In genomic region chr2:164787032-164787431, GRCm38 (mm10) we compare ENCODE assay signal across 9 mouse cellular contexts. TPM values are rescaled to one million over a fixed set of nuclear protein-coding genes. Genes with fewer than 3 reads are reported as not detected.
DNase-seq lines count a peak whose midpoint lies in the region; ATAC-seq and TF ChIP-seq lines count a peak whose summit lies in the region.
"Had no signal": no experiment of that assay in that cellular context is flagged by ENCODE, and none has a peak within 500 bp of the region (broad histone marks: within the 10 kb centered on the region; RNA-seq: fewer than 3 reads in every experiment).

No protein-coding gene starts in this region.

- no peak overlapping the region for H3K27ac ChIP-seq in kidney, embryonic 16.5 days (ENCODE audit: low read length)
- no peak overlapping the region for H3K27ac ChIP-seq in forebrain, embryonic 12.5 days
- H3K27ac ChIP-seq in intestine, postnatal 0 days (ENCODE audit: low read depth, low read length), result 0 out of 2 replicates have a peak overlapping the region, but pooled peaks have one; percentile 89

- no peaks in the 10 kb centered on the region for H3K27me3 ChIP-seq in kidney, embryonic 16.5 days (ENCODE audit: insufficient read depth, low read length)
- H3K27me3 ChIP-seq in forebrain, embryonic 12.5 days, result peaks cover 7% of the 10 kb centered on the region
- no peaks in the 10 kb centered on the region for H3K27me3 ChIP-seq in intestine, postnatal 0 days (replicated peaks; ENCODE audit: control insufficient read depth, insufficient read depth, low read length)
- no peaks in the 10 kb centered on the region for H3K27me3 ChIP-seq in myocyte (ENCODE audit: control insufficient read depth, insufficient read depth, insufficient read length)

- peak overlapping the region; percentile 69 for H3K4me3 ChIP-seq in kidney, embryonic 16.5 days (ENCODE audit: low read length)
- 0 out of 2 replicates have a peak overlapping the region, but pooled peaks have one; percentile 67 for H3K4me3 ChIP-seq in forebrain, embryonic 12.5 days (replicated peaks)
- H3K4me3 ChIP-seq in intestine, postnatal 0 days (ENCODE audit: low read depth, low read length), result peak overlapping the region; percentile 59
- H3K4me3 ChIP-seq in myocyte, result peak overlapping the region; percentile 46

- ATAC-seq in kidney, embryonic 16.5 days (ENCODE audit: low FRiP score, low TSS enrichment), result no peak
- ATAC-seq in forebrain, embryonic 12.5 days (ENCODE audit: low FRiP score), result no peak
- ATAC-seq in intestine, postnatal 0 days, result no peak
- ATAC-seq in CD4-positive, CD25-positive, alpha-beta regulatory T cell, adult 4 months, result no peak

- 85% methylated on average over 3 of the region's 3 CpGs for WGBS in kidney, embryonic 16.5 days
- WGBS in forebrain, embryonic 12.5 days, result 87% methylated on average over 3 of the region's 3 CpGs
- WGBS in intestine, postnatal 0 days, result 84% methylated on average over 3 of the region's 3 CpGs

- no peak for DNase-seq in kidney, postnatal 14 days
- DNase-seq in thymus, postnatal 10 days (ENCODE audit: low spot score in 2 of 2), result no peak
- no peak for DNase-seq in spleen, postnatal 10 days (ENCODE audit: low spot score in 2 of 2)
- DNase-seq: cerebellum, postnatal 10 days had no signal

- peak overlapping the region; percentile 85 for H3K9ac ChIP-seq in kidney, embryonic 16.5 days (replicated peaks; ENCODE audit: low read length)
- H3K9ac ChIP-seq in forebrain, embryonic 12.5 days, result no peak overlapping the region
- no peak overlapping the region for H3K9ac ChIP-seq in intestine, postnatal 0 days (ENCODE audit: low read depth, low read length)

- TF ChIP-seq CTCF in intestine, postnatal 0 days (IDR thresholded peaks at IDR 0.05; ENCODE audit: low read depth), result no peak

- H3K9me3 ChIP-seq in kidney, embryonic 16.5 days (ENCODE audit: low read length), result no peaks in the 10 kb centered on the region
- no peaks in the 10 kb centered on the region for H3K9me3 ChIP-seq in forebrain, embryonic 12.5 days
- no peaks in the 10 kb centered on the region for H3K9me3 ChIP-seq in intestine, postnatal 0 days (ENCODE audit: control insufficient read depth)

- peaks cover 12% of the 10 kb centered on the region; the same call in 1 of the 2 replicates for H3K36me3 ChIP-seq in kidney, embryonic 16.5 days (ENCODE audit: insufficient read depth, low read length)
- H3K36me3 ChIP-seq in forebrain, embryonic 12.5 days (replicated peaks), result peaks cover 23% of the 10 kb centered on the region
- H3K36me3 ChIP-seq in intestine, postnatal 0 days (ENCODE audit: control insufficient read depth, insufficient read depth), result peaks cover 23% of the 10 kb centered on the region
- H3K36me3 ChIP-seq in myocyte (ENCODE audit: control insufficient read depth, insufficient read depth), result peaks cover 10% of the 10 kb centered on the region

- no peak for TF ChIP-seq POLR2A in myocyte (IDR thresholded peaks at IDR 0.05; ENCODE audit: insufficient read length, low read depth)

- no peak overlapping the region for H3ac ChIP-seq in myocyte (ENCODE audit: control insufficient read depth, insufficient read length)

- no peaks in the 10 kb centered on the region for H3K79me2 ChIP-seq in myocyte (ENCODE audit: control insufficient read depth, insufficient read depth)

- peak overlapping the region; percentile 88 for H3K4me2 ChIP-seq in kidney, embryonic 16.5 days (replicated peaks; ENCODE audit: low read depth, low read length)
- peak overlapping the region; percentile 91 for H3K4me2 ChIP-seq in forebrain, embryonic 12.5 days
- peak overlapping the region; percentile 91 for H3K4me2 ChIP-seq in intestine, postnatal 0 days (replicated peaks; ENCODE audit: low read depth)
- H3K4me2 ChIP-seq in myocyte (ENCODE audit: low read depth), result peak overlapping the region; percentile 98

- H3K4me1 ChIP-seq in kidney, embryonic 16.5 days (ENCODE audit: insufficient read depth, low read length), result peaks cover 25% of the 10 kb centered on the region
- H3K4me1 ChIP-seq in forebrain, embryonic 12.5 days, result peaks cover 20% of the 10 kb centered on the region
- 0 out of 2 replicates have a peak, but pooled peaks cover 6% of the 10 kb centered on the region for H3K4me1 ChIP-seq in intestine, postnatal 0 days (replicated peaks; ENCODE audit: control insufficient read depth, insufficient read depth, low read length)

TF ChIP-seq in myocyte, 11 proteins besides CTCF, POLR2A, EP300 and RAD21:
- no peak for TF ChIP-seq SRF (IDR thresholded peaks at IDR 0.05; ENCODE audit: control insufficient read depth, insufficient read length, low read depth)
- no peak for TF ChIP-seq USF1 (IDR thresholded peaks at IDR 0.05; ENCODE audit: low read depth)
- no peak for TF ChIP-seq TCF12 (IDR thresholded peaks at IDR 0.05; ENCODE audit: insufficient read depth, poor library complexity, severe bottlenecking)
TF ChIP-seq in myocyte: peak in this region for 0.

RNA-seq across cellular contexts. Expression of gene Snx21, which starts 1.4 kb away (rescaled TPM):
- 22.7 and 25.2 TPM in 2 replicates for polyA plus RNA-seq in kidney, embryonic 16.5 days (2015; fragmentation: Nextera tagmentation; extraction: Ambion mirVana)
- polyA plus RNA-seq in forebrain, embryonic 12.5 days (2016; fragmentation: Nextera tagmentation; extraction: Ambion mirVana), result 11.5 and 13.0 TPM in 2 replicates
- polyA plus RNA-seq in intestine, postnatal 0 days (2015; fragmentation: Nextera tagmentation; extraction: Ambion mirVana), result 12.5 and 13.0 TPM in 2 replicates
- 29.5 TPM for polyA plus RNA-seq in myocyte (2012; fragmentation: generic; extraction: Trizol)
- 1 to 10 TPM; 4.9 to 7.7 TPM for polyA plus RNA-seq in CD4-positive, CD25-positive, alpha-beta regulatory T cell, adult 4 months (2017; shearing (Covaris generic))

RNA-seq across cellular contexts. Expression of gene Tnnc2, which starts 7.3 kb away (rescaled TPM):
- polyA plus RNA-seq in kidney, embryonic 16.5 days (2015; fragmentation: Nextera tagmentation; extraction: Ambion mirVana), result 21.0 and 22.3 TPM in 2 replicates
- polyA plus RNA-seq in forebrain, embryonic 12.5 days (2016; fragmentation: Nextera tagmentation; extraction: Ambion mirVana), result 1.3 TPM in 1 of 2 replicates, not detected in the other
- polyA plus RNA-seq in intestine, postnatal 0 days (2015; fragmentation: Nextera tagmentation; extraction: Ambion mirVana), result 0.51 and 0.73 TPM in 2 replicates
- 3,985 TPM for polyA plus RNA-seq in myocyte (2012; fragmentation: generic; extraction: Trizol)
- polyA plus RNA-seq in CD4-positive, CD25-positive, alpha-beta regulatory T cell, adult 4 months (2017; shearing (Covaris generic)), result not detected

RNA-seq across cellular contexts. Expression of gene Ube2c, which starts 17.3 kb away (rescaled TPM):
- polyA plus RNA-seq in kidney, embryonic 16.5 days (2015; fragmentation: Nextera tagmentation; extraction: Ambion mirVana), result 449 and 509 TPM in 2 replicates
- 601 and 611 TPM in 2 replicates for polyA plus RNA-seq in forebrain, embryonic 12.5 days (2016; fragmentation: Nextera tagmentation; extraction: Ambion mirVana)
- polyA plus RNA-seq in intestine, postnatal 0 days (2015; fragmentation: Nextera tagmentation; extraction: Ambion mirVana), result 118 and 121 TPM in 2 replicates
- polyA plus RNA-seq in myocyte (2012; fragmentation: generic; extraction: Trizol), result 103 TPM
- polyA plus RNA-seq in CD4-positive, CD25-positive, alpha-beta regulatory T cell, adult 4 months (2017; shearing (Covaris generic)), result 10 to 100 TPM in 1 of 2 experiments, 1 to 10 TPM in 1; 7.7 to 11.4 TPM

RNA-seq across cellular contexts. Expression of gene Acot8, which starts 17.6 kb away (rescaled TPM):
- polyA plus RNA-seq in kidney, embryonic 16.5 days (2015; fragmentation: Nextera tagmentation; extraction: Ambion mirVana), result 27.3 and 30.8 TPM in 2 replicates
- 13.2 and 13.7 TPM in 2 replicates for polyA plus RNA-seq in forebrain, embryonic 12.5 days (2016; fragmentation: Nextera tagmentation; extraction: Ambion mirVana)
- polyA plus RNA-seq in intestine, postnatal 0 days (2015; fragmentation: Nextera tagmentation; extraction: Ambion mirVana), result 52.5 and 54.4 TPM in 2 replicates
- polyA plus RNA-seq in myocyte (2012; fragmentation: generic; extraction: Trizol), result 24.5 TPM
- 10 to 100 TPM; 32.5 to 42.2 TPM for polyA plus RNA-seq in CD4-positive, CD25-positive, alpha-beta regulatory T cell, adult 4 months (2017; shearing (Covaris generic))

RNA-seq across cellular contexts. Expression of gene Zswim3, which starts 17.9 kb away (rescaled TPM):
- 10.6 and 11.9 TPM in 2 replicates for polyA plus RNA-seq in kidney, embryonic 16.5 days (2015; fragmentation: Nextera tagmentation; extraction: Ambion mirVana)
- 10.2 and 10.7 TPM in 2 replicates for polyA plus RNA-seq in forebrain, embryonic 12.5 days (2016; fragmentation: Nextera tagmentation; extraction: Ambion mirVana)
- polyA plus RNA-seq in intestine, postnatal 0 days (2015; fragmentation: Nextera tagmentation; extraction: Ambion mirVana), result 3.7 and 4.2 TPM in 2 replicates
- 3.3 TPM for polyA plus RNA-seq in myocyte (2012; fragmentation: generic; extraction: Trizol)
- polyA plus RNA-seq in CD4-positive, CD25-positive, alpha-beta regulatory T cell, adult 4 months (2017; shearing (Covaris generic)), result 1 to 10 TPM; 7.0 to 8.1 TPM

Comparison
In these comparisons a context has a peak if more than half of its experiments do, and no peak if none do; other contexts are left out.
1. RNA of gene Tnnc2, which starts 7.3 kb away (polyA plus RNA-seq): 3,985 TPM in myocyte (single experiment); 21.0 to 22.3 TPM in kidney, embryonic 16.5 days, 1.3 TPM in forebrain, embryonic 12.5 days, 0.51 to 0.73 TPM in intestine, postnatal 0 days and not detected in CD4-positive, CD25-positive, alpha-beta regulatory T cell, adult 4 months; every median in the first group is over 100 times any median in the second.
2. Peak in every context shown above with its lines, with median percentiles within 50 percentile points of each other: H3K4me2 ChIP-seq and H3K4me3 ChIP-seq.